Mouse (Mus musculus) brain, embryonic 14.5 days (tissue): ENCODE results near the gene Scn4a. TPM values are rescaled to one million over a fixed set of nuclear protein-coding genes. Genes with fewer than 3 reads are reported as not detected.

Experiments
- DNase-seq: peaks from one replicate; pipeline ENCODE4 v3.0.0-alpha.2; 2011; ENCODE audit warnings: low read depth
- CTCF ChIP-seq: fragments of 200-500 bp; IDR thresholded peaks from 2 replicates; pipeline ENCODE4 v1.5.1; 2012; ENCODE audit warnings: inconsistent platforms, mild to moderate bottlenecking, moderate library complexity, borderline replicate concordance; ENCODE audit not compliant: insufficient read depth, insufficient read length; ENCODE audit errors: extremely low read depth
- POLR2A ChIP-seq: fragments of 200-500 bp; IDR thresholded peaks from 2 replicates; pipeline ENCODE4 v1.6.1; 2012; ENCODE audit warnings: mild to moderate bottlenecking, inconsistent platforms, borderline replicate concordance; ENCODE audit not compliant: poor library complexity, insufficient read depth, insufficient read length, severe bottlenecking; ENCODE audit errors: extremely low read depth
- polyA plus RNA-seq: library from polyadenylated mRNA; depleted of rRNA; stranded (reverse); fragments of >200 nt; gene quantifications from 2 replicates; pipeline ENCODE4 v1.2.3, GENCODE M21; 2012

Scn4a gene
- polyA plus RNA-seq, 1 experiment = 0.07 TPM

DNA sequence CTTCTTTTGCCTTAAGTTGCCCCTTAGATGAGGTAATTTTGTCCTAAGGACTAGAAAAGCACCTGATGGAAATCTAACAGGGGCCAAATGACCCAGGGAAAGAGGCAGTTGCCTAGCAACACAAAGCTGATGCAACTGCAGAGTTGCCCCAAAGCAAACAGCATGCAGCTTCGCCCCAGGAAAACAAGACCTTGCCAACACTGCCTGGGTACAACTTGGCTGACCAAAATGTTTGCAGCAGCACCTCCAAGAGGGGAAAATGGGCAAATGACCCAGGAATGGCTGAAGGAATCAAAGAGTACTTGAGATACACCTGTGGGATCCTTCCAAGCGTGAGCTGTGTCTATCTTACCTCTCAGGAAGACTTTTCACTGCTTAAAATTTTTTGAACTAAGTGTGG is 61.2 kb downstream of the Scn4a start:
- no peak for DNase-seq
- TF ChIP-seq CTCF = no peak

GRCm38 (mm10) chr11:106290376-106290775 is 62.7 kb downstream of the Scn4a start:
- no peak for DNase-seq
- TF ChIP-seq CTCF (no peak), POLR2A (no peak)

GRCm38 (mm10) chr11:106289369-106289768 is 63.7 kb downstream of the Scn4a start:
- TF ChIP-seq CTCF (peak; percentile 17; the same call in 1 of the 2 replicates), POLR2A (no peak)
- DNase-seq = peak; percentile 57

- DNase-seq = peak; percentile 54
These were observed 66.1 kb downstream of the Scn4a start for GRCm38 (mm10) chr11:106286987-106287386.

GRCm38 (mm10) chr11:106286206-106286605 is 66.9 kb downstream of the Scn4a start:
- TF ChIP-seq CTCF = no peak
- TF ChIP-seq POLR2A = no peak
- DNase-seq = no peak

More at GRCm38 (mm10) chr11:106286987-106287386, 66.1 kb downstream of the Scn4a start:
- TF ChIP-seq POLR2A (no peak), CTCF (no peak)

DNA sequence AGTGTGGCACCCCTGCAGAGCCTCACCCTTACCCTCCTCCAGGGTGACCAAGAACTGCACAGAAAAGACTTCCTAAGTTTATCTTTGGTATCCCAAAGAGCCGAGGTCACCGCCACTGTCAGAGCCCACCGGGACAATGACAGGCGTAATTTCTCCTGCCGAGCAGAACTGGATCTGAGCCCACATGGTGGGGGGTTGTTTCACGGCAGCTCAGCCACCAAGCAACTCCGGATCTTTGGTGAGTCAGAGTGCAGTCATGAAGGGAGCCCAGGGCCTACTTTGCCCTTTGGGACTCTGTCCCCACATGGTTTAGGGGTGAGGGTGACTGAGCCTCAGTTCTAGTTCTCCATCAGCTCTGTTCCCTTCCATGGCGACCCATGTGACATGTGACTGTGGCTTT is 69.0 kb downstream of the Scn4a start:
- no peak for TF ChIP-seq CTCF
- TF ChIP-seq POLR2A = no peak
- no peak for DNase-seq

DNA sequence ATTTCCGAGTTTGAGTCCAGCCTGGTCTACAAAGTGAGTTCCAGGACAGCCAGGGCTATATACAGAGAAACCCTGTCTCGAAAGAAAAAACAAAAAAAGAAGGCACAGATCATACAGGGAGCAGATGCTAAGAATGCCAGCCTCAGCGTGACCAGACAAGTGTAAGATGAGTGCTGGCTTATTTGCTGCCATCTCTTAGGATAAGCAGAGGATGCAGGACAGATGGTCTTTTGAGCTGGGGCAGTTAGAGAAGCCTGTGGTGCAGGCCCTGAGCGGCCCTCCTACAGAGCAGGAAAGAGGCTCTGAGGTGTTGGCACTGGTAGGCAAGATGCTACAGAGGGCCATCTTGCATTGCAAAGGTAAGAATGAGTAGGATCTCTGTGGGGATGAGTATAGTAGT is 69.7 kb downstream of the Scn4a start:
- DNase-seq = no peak
- TF ChIP-seq CTCF (no peak), POLR2A (no peak)

- no peak for TF ChIP-seq POLR2A
- TF ChIP-seq CTCF = no peak
- no peak for DNase-seq
These were observed 70.6 kb downstream of the Scn4a start for GRCm38 (mm10) chr11:106282452-106282851.

DNA sequence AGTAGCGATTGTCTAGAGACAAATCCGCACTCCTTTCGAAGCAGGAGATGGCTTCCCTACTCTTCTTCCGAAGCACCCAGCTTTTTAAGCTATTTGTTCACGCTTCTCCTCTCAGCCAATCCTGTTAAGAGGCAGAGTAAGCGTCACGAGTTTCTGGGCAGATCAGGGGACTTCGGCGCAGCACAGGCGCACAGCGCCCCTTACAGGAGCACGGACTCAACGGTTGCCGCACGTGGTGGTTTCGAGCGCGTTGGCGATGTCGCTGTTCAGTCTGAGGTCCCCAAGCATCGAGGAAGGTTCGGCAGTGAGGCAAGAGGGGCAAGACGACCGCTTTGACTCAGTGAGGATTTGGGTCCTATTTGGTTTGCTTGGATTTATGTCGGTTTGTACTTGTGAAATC is 76.6 kb downstream of the Scn4a start, which contains the start of gene Tcam1:
Gene Tcam1, plus strand, starts transcription at position 219 of the 400 bp plus-strand sequence.
- peak; percentile 98 for DNase-seq
- TF ChIP-seq CTCF (peak; percentile 79), POLR2A (no peak)

DNA sequence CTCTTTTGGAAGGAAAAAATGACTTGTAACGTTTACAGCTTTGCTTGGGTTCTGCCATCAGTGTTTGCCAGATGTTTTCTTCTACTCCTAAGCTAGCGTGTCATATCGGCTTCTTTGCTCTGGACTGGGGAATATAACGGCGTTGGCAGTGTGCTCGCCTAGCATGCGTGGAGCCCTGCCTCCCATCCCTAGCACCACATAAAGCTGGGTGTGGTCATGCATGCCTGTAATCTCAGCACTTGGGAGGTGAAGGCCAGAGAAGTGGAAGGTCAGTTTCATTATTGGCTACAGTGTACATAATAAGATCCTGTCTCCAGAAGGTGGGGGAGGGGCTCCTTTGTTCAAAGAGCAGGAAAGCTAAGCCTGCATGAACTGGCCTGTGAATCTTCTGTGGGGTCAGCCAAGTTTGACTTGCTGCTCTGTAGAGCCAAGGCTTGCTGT is 78.1 kb downstream of the Scn4a start:
- DNase-seq = peak; percentile 13
- no peak for TF ChIP-seq POLR2A
- TF ChIP-seq CTCF = no peak

DNA sequence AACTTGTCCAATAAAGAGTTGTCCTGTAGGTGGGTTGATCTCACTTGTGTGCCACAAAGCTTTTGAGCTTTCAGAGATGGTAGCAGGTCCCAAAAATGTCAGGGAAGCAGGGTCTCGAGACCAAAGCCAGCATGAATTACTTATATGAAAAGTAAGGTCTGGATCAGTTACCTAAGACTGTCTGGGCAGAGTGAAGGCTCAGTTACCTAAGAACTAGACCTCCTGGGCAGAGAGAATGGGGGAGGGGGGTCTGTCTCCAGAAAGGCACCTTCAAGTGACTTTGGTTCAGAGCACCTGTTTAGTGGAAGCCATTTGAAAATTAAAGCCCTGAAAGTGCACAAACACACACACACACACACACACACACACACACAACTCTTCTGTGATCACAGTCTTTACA is 78.7 kb downstream of the Scn4a start:
- TF ChIP-seq CTCF (no peak), POLR2A (no peak)
- DNase-seq = no peak

DNA sequence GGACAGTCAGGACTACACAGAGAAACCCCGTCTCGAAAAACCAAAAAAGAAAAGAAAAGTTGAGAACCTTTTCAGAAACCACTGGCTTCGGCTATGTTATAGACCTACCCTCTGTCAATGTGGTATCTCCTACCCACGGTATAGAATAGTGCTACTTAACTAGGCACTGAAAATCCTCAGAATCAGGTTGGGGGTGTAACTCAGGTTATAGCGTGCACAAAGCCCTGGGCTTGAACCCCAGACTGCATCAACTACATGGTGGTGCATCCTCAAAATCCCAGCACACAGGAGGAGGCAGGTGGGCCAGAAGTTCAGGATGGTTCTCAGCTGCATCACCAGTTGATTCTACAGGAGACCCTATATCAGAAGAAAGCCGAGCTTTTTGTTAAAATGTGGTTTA is 79.3 kb downstream of the Scn4a start:
- no peak for TF ChIP-seq CTCF
- TF ChIP-seq POLR2A = no peak
- no peak for DNase-seq

GRCm38 (mm10) chr11:106273311-106273684 is 79.8 kb downstream of the Scn4a start:
- DNase-seq = no peak
- TF ChIP-seq POLR2A (no peak), CTCF (no peak)

GRCm38 (mm10) chr11:106272644-106273310 is 80.3 kb downstream of the Scn4a start, which contains the start of gene Smarcd2:
Smarcd2 (minus strand) TSS chr11:106272972.
- peak; percentile 100 for DNase-seq
- no peak for TF ChIP-seq CTCF
- TF ChIP-seq POLR2A = peak; percentile 31; the same call in 1 of the 2 replicates
